Mouse (Mus musculus) lung, postnatal 0 days (tissue): ENCODE data around the gene Lrrk1. TPM values are rescaled to one million over a fixed set of nuclear protein-coding genes. Genes with fewer than 3 reads are reported as not detected.

Experiments
- ATAC-seq: fragments of 200-750 bp; cut with Nextera tagmentation; 2 replicates; pipeline ENCODE4 v1.8.0; 2017; ENCODE audit warnings: moderate library complexity
- DNase-seq: peaks from one replicate; pipeline ENCODE4 v3.0.0-alpha.2; 2016; ENCODE audit warnings: low spot score
- H3K27ac ChIP-seq: fragments of 300-500 bp; sonication (generic); 2 replicates; pipeline ENCODE4 v1.5.1; 2014; ENCODE audit warnings: antibody characterized with exemption, mild to moderate bottlenecking, low read length, mixed read lengths
- H3K27me3 ChIP-seq: fragments of 300-500 bp; sonication (generic); replicated peaks from 2 replicates; pipeline ENCODE4 v1.6.1; 2014; ENCODE audit warnings: low read length, mixed read lengths; ENCODE audit not compliant: insufficient read depth
- H3K36me3 ChIP-seq: fragments of 300-500 bp; sonication (generic); 2 replicates; pipeline ENCODE4 v1.6.1; 2014; ENCODE audit warnings: low read length, mixed read lengths; ENCODE audit not compliant: insufficient read depth
- H3K4me1 ChIP-seq: fragments of 300-500 bp; sonication (generic); 2 replicates; pipeline ENCODE4 v1.6.1; 2014; ENCODE audit warnings: antibody characterized with exemption, low read depth, low read length, mixed read lengths; ENCODE audit not compliant: insufficient read depth
- H3K4me2 ChIP-seq: fragments of 300-500 bp; sonication (generic); replicated peaks from 2 replicates; pipeline ENCODE4 v1.6.1; 2014; ENCODE audit warnings: low read depth, mild to moderate bottlenecking, low read length, moderate library complexity, mixed read lengths
- H3K4me3 ChIP-seq: fragments of 300-500 bp; sonication (generic); 2 replicates; pipeline ENCODE4 v1.5.1; 2014; ENCODE audit warnings: low read depth, low read length
- H3K9ac ChIP-seq: fragments of 300-500 bp; sonication (generic); replicated peaks from 2 replicates; pipeline ENCODE4 v1.6.1; 2014; ENCODE audit warnings: low read depth, mild to moderate bottlenecking
- H3K9me3 ChIP-seq: fragments of 300-500 bp; sonication (generic); 2 replicates; pipeline ENCODE4 v1.6.1; 2016; ENCODE audit warnings: low read length, mixed read lengths
- CTCF ChIP-seq: IDR thresholded peaks from 2 replicates; pipeline ENCODE4 v1.5.1; 2016; ENCODE audit warnings: antibody characterized with exemption, mild to moderate bottlenecking
- EP300 ChIP-seq: IDR thresholded peaks from 2 replicates; pipeline ENCODE4 v1.6.1; 2016; ENCODE audit warnings: antibody characterized with exemption, mild to moderate bottlenecking, control low read depth
- WGBS: fragments of 180-500 bp; shearing (Covaris S2); extraction: QIAGEN DNeasy Blood & Tissue Kit; methylation state at CpG from one replicate; pipeline ENCODE4 v1.1.7; 2014; 5-methylcytosine and 5-hydroxymethylcytosine counted together
- polyA plus RNA-seq: library from polyadenylated mRNA; unstranded; fragments of >200 nt; fragmentation: Nextera tagmentation; extraction: Ambion mirVana; gene quantifications from 2 replicates; pipeline ENCODE4 v1.2.1, GENCODE M21; 2015

Lrrk1 gene
- polyA plus RNA-seq, 1 experiment from 2014 or later, result 20.5 TPM

GRCm38 (mm10) chr7:66305714-66306198 is 82.4 kb downstream of the Lrrk1 start:
- TF ChIP-seq EP300, result no peak
- no peak for TF ChIP-seq CTCF
- WGBS, result 66% methylated on average over 16 of the region's 16 CpGs
- Histone ChIP-seq H3K36me3 (peaks cover 4% of the 10 kb centered on the region; the same call in 1 of the 2 replicates), H3K27ac (0 out of 2 replicates have a peak overlapping the region, but pooled peaks have one; percentile 20), H3K27me3 (no peaks in the 10 kb centered on the region), H3K9me3 (no peaks in the 10 kb centered on the region), H3K4me3 (no peak overlapping the region), H3K4me2 (no peak overlapping the region), H3K4me1 (peaks cover 20% of the 10 kb centered on the region; the same call in 1 of the 2 replicates), H3K9ac (no peak overlapping the region)
- DNase-seq (no peak), ATAC-seq (no peak)

- DNase-seq (peak; percentile 65), ATAC-seq (0 out of 2 replicates have a peak, but pooled peaks have one; percentile 11)
- Histone ChIP-seq H3K4me3 (no peak overlapping the region), H3K9me3 (no peaks in the 10 kb centered on the region), H3K9ac (no peak overlapping the region), H3K27me3 (no peaks in the 10 kb centered on the region), H3K27ac (peak overlapping the region; percentile 54), H3K4me2 (no peak overlapping the region), H3K36me3 (peaks cover 4% of the 10 kb centered on the region; the same call in 1 of the 2 replicates), H3K4me1 (peaks cover 15% of the 10 kb centered on the region; the same call in 1 of the 2 replicates)
- WGBS, result 54% methylated on average over 8 of the region's 8 CpGs
- TF ChIP-seq EP300, result no peak
- no peak for TF ChIP-seq CTCF
These were observed 83.0 kb downstream of the Lrrk1 start for GRCm38 (mm10) chr7:66304993-66305713.

GRCm38 (mm10) chr7:66303922-66304660 is 84.1 kb downstream of the Lrrk1 start:
- Histone ChIP-seq H3K4me1 (peaks cover 12% of the 10 kb centered on the region; the same call in 1 of the 2 replicates), H3K4me2 (no peak overlapping the region), H3K27me3 (no peaks in the 10 kb centered on the region), H3K27ac (no peak overlapping the region), H3K9me3 (no peaks in the 10 kb centered on the region), H3K9ac (no peak overlapping the region), H3K36me3 (peaks cover 4% of the 10 kb centered on the region; the same call in 1 of the 2 replicates), H3K4me3 (no peak overlapping the region)
- TF ChIP-seq CTCF (no peak), EP300 (no peak)
- WGBS, result 86% methylated on average over 14 of the region's 14 CpGs
- ATAC-seq (no peak), DNase-seq (no peak)

- H3K4me1 ChIP-seq, result peaks cover 3% of the 10 kb centered on the region; the same call in 1 of the 2 replicates
- H3K9me3 ChIP-seq, result no peaks in the 10 kb centered on the region
- no peak overlapping the region for H3K27ac ChIP-seq
- no peaks in the 10 kb centered on the region for H3K27me3 ChIP-seq
- peaks cover 7% of the 10 kb centered on the region for H3K36me3 ChIP-seq
- no peak for DNase-seq
- no peak overlapping the region for H3K4me3 ChIP-seq
- no peak for ATAC-seq
- no peak for TF ChIP-seq CTCF
- H3K4me2 ChIP-seq, result no peak overlapping the region
- no peak overlapping the region for H3K9ac ChIP-seq
- 83% methylated on average over 4 of the region's 4 CpGs for WGBS
These were observed 86.7 kb downstream of the Lrrk1 start for GRCm38 (mm10) chr7:66301486-66301885.

- Histone ChIP-seq H3K4me1 (peaks cover 3% of the 10 kb centered on the region; the same call in 1 of the 2 replicates), H3K27me3 (no peaks in the 10 kb centered on the region), H3K27ac (no peak overlapping the region), H3K36me3 (peaks cover 11% of the 10 kb centered on the region), H3K9me3 (no peaks in the 10 kb centered on the region), H3K9ac (no peak overlapping the region), H3K4me2 (no peak overlapping the region), H3K4me3 (no peak overlapping the region)
- TF ChIP-seq CTCF, result peak; percentile 94
- no peak for TF ChIP-seq EP300
- DNase-seq, result peak; percentile 85
- ATAC-seq, result peak; percentile 43
- WGBS, result 6% methylated on average over 5 of the region's 5 CpGs
These were observed 87.5 kb downstream of the Lrrk1 start for GRCm38 (mm10) chr7:66300680-66301079.

- Histone ChIP-seq H3K27me3 (no peaks in the 10 kb centered on the region), H3K9me3 (no peaks in the 10 kb centered on the region), H3K4me2 (no peak overlapping the region), H3K36me3 (peaks cover 22% of the 10 kb centered on the region), H3K27ac (no peak overlapping the region), H3K9ac (no peak overlapping the region), H3K4me3 (no peak overlapping the region), H3K4me1 (no peaks in the 10 kb centered on the region)
- TF ChIP-seq EP300 (no peak), CTCF (no peak)
- no peak for ATAC-seq
- DNase-seq, result no peak
- WGBS, result 57% methylated on average over 9 of the region's 9 CpGs
These were observed 90.5 kb downstream of the Lrrk1 start for GRCm38 (mm10) chr7:66297656-66298021.
